Mouse (Mus musculus) hindbrain, embryonic 15.5 days (tissue): ENCODE results near the gene Fam192a. TPM values are rescaled to one million over a fixed set of nuclear protein-coding genes. Genes with fewer than 3 reads are reported as not detected.

ENCODE experiments used
- ATAC-seq: fragments of 200-750 bp; cut with Nextera tagmentation; 2 replicates; pipeline ENCODE4 v1.8.0; 2017; ENCODE audit warnings: low read depth, moderate number of reproducible peaks, moderate TSS enrichment; ENCODE audit not compliant: low FRiP score
- H3K27ac ChIP-seq: fragments of 300-500 bp; sonication (generic); replicated peaks from 2 replicates; pipeline ENCODE4 v1.5.1; 2015; ENCODE audit warnings: mild to moderate bottlenecking, inconsistent platforms
- H3K27me3 ChIP-seq: fragments of 300-500 bp; sonication (generic); 2 replicates; pipeline ENCODE4 v1.6.1; 2015; ENCODE audit warnings: control low read depth, inconsistent platforms
- H3K36me3 ChIP-seq: fragments of 300-500 bp; sonication (generic); 2 replicates; pipeline ENCODE4 v1.6.1; 2015; ENCODE audit warnings: control low read depth, inconsistent platforms
- H3K4me1 ChIP-seq: fragments of 300-500 bp; sonication (generic); replicated peaks from 2 replicates; pipeline ENCODE4 v1.6.1; 2015; ENCODE audit warnings: control low read depth, inconsistent platforms
- H3K4me2 ChIP-seq: fragments of 300-500 bp; sonication (generic); 2 replicates; pipeline ENCODE4 v1.6.1; 2015; ENCODE audit warnings: moderate library complexity, mild to moderate bottlenecking, inconsistent platforms
- H3K4me3 ChIP-seq: fragments of 300-500 bp; sonication (generic); 2 replicates; pipeline ENCODE4 v1.5.1; 2015; ENCODE audit warnings: mild to moderate bottlenecking, inconsistent platforms
- H3K9ac ChIP-seq: fragments of 300-500 bp; sonication (generic); 2 replicates; pipeline ENCODE4 v1.6.1; 2015; ENCODE audit warnings: inconsistent platforms
- H3K9me3 ChIP-seq: fragments of 300-500 bp; sonication (generic); 2 replicates; pipeline ENCODE4 v1.6.1; 2016; ENCODE audit warnings: control low read depth, inconsistent platforms
- WGBS: fragments of 180-500 bp; shearing (Covaris S2); methylation state at CpG from one replicate; pipeline ENCODE4 v1.1.7; 2015; 5-methylcytosine and 5-hydroxymethylcytosine counted together
- polyA plus RNA-seq: library from polyadenylated mRNA; unstranded; fragments of >200 nt; fragmentation: Nextera tagmentation; extraction: Ambion mirVana; gene quantifications from 2 replicates; pipeline ENCODE4 v1.2.1, GENCODE M21; 2015

Gene Fam192a
- polyA plus RNA-seq, 1 experiment from 2014 or later = 69.1 TPM

DNA sequence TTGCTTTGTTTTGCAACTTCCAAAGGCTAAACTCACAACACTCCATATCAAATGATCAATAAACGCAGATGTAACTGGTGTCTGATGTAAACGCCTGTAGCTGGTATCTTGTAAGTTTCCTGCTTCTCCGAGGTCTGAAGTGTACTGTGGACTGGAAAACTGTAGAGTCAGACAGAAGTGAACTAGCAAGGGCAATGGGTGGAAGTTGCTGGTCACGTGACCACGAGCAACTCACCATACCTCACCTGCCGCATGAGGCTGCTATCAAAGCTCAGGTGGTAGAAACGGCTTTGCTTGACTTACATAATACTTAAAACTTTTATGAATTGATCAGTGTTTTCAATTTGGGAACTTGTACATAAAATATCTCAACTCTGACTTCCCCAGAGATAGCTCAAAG lies 74.6 kb downstream of the Fam192a start:
- Histone ChIP-seq H3K27ac (no peak overlapping the region), H3K9me3 (no peaks in the 10 kb centered on the region), H3K4me3 (no peak overlapping the region), H3K4me2 (no peak overlapping the region), H3K9ac (no peak overlapping the region), H3K36me3 (no peaks in the 10 kb centered on the region), H3K27me3 (no peaks in the 10 kb centered on the region), H3K4me1 (peaks cover 5% of the 10 kb centered on the region)
- no peak for ATAC-seq
- WGBS = 92% methylated on average over 7 of the region's 7 CpGs

DNA sequence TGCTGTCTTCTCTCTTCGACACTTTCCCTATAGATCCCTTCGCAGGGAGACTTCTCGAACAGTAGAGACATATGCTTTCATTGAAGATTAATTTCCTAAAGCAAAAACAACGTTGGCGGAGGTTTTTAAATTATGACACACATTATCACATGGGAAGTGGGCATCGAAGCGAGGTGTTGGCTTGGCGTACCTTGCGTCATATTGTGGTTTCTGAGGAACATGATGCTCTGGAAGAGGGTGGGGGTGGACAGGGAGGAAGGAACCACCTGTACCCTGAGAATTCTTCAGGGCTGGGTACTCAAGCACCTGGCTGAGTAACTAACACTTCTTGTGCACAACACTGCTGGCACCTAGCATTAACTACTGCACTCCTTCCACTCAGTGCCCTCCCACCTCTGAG lies 77.2 kb downstream of the Fam192a start:
- no peak overlapping the region for H3K9ac ChIP-seq
- H3K4me3 ChIP-seq = no peak overlapping the region
- H3K9me3 ChIP-seq = no peaks in the 10 kb centered on the region
- no peaks in the 10 kb centered on the region for H3K36me3 ChIP-seq
- no peak overlapping the region for H3K4me2 ChIP-seq
- H3K27ac ChIP-seq = no peak overlapping the region
- no peak for ATAC-seq
- no peaks in the 10 kb centered on the region for H3K27me3 ChIP-seq
- no peaks in the 10 kb centered on the region for H3K4me1 ChIP-seq
- WGBS = 86% methylated on average over 9 of the region's 9 CpGs

Other genes with a start within 250 kb of the Fam192a start
- gene Herpud1, start 215.6 kb downstream of the Fam192a start, polyA plus RNA-seq = 72.2 and 73.2 TPM in 2 replicates
- gene Nlrc5, start 167.6 kb downstream of the Fam192a start, polyA plus RNA-seq = 0.29 and 0.85 TPM in 2 replicates
- 19.4 and 26.4 TPM in 2 replicates for gene Cpne2, start 69.0 kb downstream of the Fam192a start, polyA plus RNA-seq
- 45.5 and 48.7 TPM in 2 replicates for gene Rspry1, start 60 bp downstream of the Fam192a start, polyA plus RNA-seq
- gene Arl2bp, start 64.6 kb upstream of the Fam192a start, polyA plus RNA-seq = 183 and 186 TPM in 2 replicates
- 1.7 and 2.4 TPM in 2 replicates for gene Pllp, start 94.3 kb upstream of the Fam192a start, polyA plus RNA-seq
- gene Ccl22, start 143.6 kb upstream of the Fam192a start, polyA plus RNA-seq = not detected in 2 replicates
- 38.3 and 46.3 TPM in 2 replicates for gene Cx3cl1, start 170.0 kb upstream of the Fam192a start, polyA plus RNA-seq
- 0.46 and 0.87 TPM in 2 replicates for gene Ccl17, start 208.5 kb upstream of the Fam192a start, polyA plus RNA-seq
- gene Coq9, start 236.3 kb upstream of the Fam192a start, polyA plus RNA-seq = 57.6 and 59.6 TPM in 2 replicates
- gene Ciapin1, start 236.4 kb upstream of the Fam192a start, polyA plus RNA-seq = 194 and 197 TPM in 2 replicates